Mouse (Mus musculus): ENCODE measurements around the gene Ctbp2.

- TF ChIP-seq CTCF (IDR thresholded peaks at IDR 0.05; ENCODE audit: extremely low read depth, insufficient read depth, insufficient read length, insufficient replicate concordance) = no peak
- no peak for TF ChIP-seq POLR2A (IDR thresholded peaks at IDR 0.05; ENCODE audit: low read depth, low read length)
Measured at GRCm38 (mm10) chr7:132972079-132972478, 152.1 kb downstream of the Ctbp2 start.
